Mouse (Mus musculus) left cerebral cortex, adult 8-10 months (tissue): ENCODE data around the gene AU040320. TPM values are rescaled to one million over a fixed set of nuclear protein-coding genes. Genes with fewer than 3 reads are reported as not detected.

ENCODE experiments used
- DNase-seq, 2 experiments: peaks; one replicate each; pipeline ENCODE4 v3.0.0; 2022; ENCODE audit warnings: low spot score in 2 of 2
- total RNA-seq, 4 experiments: library from RNA; stranded (reverse); gene quantifications; 2 replicates each; pipeline ENCODE4 v1.2.4; 2022

Gene AU040320
- total RNA-seq = 10 to 100 TPM; 62.6 to 66.9 (median 65.0) TPM

DNA sequence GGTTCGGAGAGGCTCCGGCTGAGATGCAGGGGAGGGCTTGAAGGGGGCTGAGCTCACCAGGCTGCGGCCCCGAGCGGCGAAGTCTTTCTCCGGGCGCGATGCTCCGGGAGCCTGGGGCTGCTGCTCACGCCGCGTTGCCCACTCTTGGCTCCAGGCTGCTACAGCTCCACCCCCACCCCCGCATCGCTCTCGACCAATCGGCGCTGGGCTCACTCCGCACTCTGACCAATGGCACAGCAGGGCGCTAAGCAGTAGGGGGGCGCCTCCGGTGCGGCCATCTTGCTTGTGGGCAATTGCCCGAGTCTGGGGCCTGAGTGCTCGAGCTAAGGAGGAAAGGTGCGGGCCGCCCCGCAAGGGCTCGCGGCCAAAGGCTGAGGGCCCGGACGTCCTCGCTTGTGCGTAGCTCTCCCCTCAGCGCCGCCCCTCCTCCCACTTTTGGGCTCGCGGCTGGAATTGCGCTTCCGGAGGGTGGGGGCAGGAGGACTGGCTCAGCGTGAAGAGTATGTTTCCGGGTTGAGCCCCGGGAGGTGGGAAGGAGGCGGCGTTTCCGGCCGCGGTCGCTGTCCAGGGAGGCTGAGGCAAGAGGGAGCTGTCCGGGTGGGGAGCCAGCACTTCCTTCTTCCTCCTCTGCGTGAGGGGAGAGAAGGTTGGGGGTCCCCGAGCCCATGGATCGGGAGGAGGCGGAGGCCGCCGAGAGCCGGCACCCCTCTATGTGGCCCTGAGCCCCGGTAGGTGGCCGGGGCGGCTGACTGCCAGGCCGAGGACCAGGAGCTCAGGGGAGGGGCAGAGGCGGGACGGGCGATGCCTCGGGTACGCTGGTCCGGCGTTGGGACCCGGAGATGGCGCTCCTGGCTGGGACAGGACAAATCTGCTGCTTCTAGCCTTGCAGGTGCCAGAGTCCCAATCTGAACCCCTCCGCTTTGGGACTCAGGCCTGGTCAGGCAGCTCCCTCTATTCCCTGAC is at the start of gene AU040320, which contains the start of gene Ncdn:
Gene AU040320, plus strand, starts transcription at position 277 of the 963 bp plus-strand sequence.
Gene Ncdn, minus strand, starts transcription at position 171 of the 963 bp plus-strand sequence.
- DNase-seq = peak; percentile 96 to 98

- DNase-seq = no peak
Measured at GRCm38 (mm10) chr4:126706630-126707438, 46.5 kb upstream of the AU040320 start.

DNA sequence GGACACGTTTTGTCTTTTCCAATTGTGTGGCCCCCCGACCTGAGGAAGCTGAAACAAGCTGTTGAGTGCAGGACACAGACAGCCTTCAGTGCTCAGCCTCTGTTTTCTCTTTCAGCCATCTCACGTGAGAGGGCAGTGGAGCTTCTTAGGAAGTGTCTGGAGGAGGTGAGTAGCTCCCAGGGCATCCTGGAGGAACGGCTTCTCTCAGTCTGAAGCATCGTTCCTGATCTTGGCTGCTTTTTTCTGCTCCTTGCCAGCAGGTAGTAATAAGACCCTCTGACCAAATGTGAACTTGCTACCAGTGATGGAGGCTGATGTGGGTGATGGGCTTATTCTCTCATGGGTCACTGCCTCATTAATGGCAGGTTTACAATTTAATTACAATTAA is 45.9 kb upstream of the AU040320 start:
- DNase-seq = no peak

DNA sequence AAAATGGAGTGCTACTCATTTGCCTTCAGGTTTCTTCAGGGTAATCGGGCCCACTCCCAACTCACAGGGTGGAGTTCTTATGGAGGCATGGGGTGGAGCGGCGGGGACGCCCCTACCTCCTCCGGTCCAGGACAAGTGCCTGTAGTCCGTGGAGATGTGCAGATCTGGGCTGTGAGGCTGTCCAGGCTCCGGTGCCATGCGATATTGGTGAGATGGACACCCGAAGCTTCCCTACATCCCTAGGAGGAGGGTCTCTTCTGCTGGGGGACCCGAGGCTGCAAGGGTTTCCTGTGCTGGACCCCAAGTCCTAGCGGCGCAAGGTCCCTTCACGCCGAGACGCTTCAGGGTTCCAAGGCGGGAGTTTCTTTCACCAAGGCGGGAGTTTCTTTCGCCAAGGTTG is 21.2 kb upstream of the AU040320 start:
- DNase-seq = no peak

- DNase-seq = no peak
Measured at GRCm38 (mm10) chr4:126732531-126733380, 20.6 kb upstream of the AU040320 start.

DNA sequence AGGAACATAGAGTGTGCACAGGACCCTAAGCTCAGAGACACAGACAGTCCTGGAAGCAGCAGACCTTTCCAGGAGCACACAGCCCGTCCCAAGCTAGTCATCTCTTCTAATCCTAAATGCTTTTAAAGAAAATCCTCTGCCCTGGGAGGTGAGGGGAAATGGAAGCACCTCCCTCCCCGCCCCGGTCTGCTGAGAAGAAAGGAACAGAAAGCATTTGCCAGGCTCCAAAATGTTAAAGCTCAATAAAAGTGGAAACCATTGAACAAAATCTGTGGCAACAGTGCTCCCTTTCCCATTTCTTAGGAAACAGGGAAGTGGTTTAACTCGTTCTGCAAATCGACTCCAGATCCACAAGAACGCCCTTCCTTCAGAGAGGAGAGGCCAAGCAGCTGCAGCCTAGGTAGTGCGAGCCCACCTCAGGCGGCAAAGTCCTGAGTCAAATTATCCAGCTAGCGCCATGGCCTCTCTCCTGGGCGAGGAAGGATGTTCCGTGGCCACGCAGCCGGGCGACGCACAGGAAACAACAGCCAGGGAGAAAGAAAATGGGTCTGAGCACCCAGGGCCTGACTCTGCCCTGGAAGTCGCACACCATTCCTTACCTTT is 19.2 kb upstream of the AU040320 start:
- no peak for DNase-seq

DNA sequence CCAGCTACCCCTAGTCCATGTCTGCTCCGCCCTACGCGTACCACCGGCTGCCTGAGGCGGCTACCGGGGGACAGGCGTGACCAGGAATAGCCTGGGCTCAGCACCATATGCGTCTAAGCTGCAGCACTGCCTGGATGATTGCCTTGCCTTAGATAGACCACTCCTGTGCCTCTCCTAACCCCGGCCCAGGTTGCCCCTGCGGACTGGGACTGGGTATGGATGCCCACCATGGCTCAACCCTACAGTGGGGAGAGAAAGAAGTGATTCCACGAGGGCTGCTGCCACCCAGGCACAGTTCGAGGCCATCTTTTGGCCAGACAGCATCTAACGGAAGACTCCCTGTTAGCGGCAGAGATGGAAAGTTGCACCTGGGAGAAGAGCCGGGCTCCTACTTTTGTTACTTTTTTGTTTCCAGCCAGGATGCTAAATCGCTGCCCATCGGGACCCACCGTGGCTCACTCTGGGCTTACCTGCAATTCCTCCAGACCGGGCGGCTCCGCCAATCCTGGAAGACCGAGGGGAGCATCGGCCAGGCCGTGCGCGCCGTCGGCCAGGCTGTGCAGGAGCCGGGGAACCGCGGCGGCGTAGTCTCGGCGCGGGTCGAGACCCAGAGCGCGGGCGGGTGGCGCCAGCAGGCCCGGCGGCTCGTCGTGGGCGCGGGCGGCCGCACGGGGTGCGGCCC is 18.5 kb upstream of the AU040320 start:
- no peak for DNase-seq

DNA sequence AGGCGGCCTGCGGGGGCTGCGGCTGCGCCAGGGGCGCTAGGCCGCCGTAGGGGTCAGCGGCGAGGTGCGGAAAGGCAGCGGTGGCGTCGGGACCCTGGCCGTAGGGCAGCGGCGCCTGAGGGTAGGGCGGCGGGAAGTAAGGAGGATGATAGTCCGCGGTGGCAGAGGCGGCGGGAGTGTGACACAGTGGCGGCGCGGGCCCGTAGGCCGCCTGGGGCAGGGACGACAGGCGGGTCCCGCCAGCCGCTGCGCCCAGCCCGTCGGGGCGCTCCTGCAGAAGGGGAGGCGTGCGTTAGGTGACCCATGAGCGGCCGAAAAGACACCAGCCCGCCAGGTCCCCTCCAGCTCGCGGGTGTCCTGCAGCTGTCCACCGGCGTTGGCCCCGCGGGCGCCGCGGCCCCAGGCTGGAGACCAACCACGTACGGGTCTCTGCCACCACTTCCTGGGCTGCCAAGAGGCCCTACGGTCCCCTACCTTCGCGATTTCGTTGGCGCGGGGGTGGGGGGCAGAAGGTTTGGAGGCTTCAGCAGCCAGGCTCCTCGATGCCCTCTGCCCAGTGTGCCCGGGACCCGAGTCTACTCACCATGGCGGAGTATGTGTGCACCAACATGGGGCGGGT is 17.9 kb upstream of the AU040320 start:
- no peak for DNase-seq

- DNase-seq = no peak
Measured at GRCm38 (mm10) chr4:126736001-126736414, 17.3 kb upstream of the AU040320 start, which contains the start of gene Tfap2e. TSS of gene Tfap2e (minus strand) at chr4:126736240.

DNA sequence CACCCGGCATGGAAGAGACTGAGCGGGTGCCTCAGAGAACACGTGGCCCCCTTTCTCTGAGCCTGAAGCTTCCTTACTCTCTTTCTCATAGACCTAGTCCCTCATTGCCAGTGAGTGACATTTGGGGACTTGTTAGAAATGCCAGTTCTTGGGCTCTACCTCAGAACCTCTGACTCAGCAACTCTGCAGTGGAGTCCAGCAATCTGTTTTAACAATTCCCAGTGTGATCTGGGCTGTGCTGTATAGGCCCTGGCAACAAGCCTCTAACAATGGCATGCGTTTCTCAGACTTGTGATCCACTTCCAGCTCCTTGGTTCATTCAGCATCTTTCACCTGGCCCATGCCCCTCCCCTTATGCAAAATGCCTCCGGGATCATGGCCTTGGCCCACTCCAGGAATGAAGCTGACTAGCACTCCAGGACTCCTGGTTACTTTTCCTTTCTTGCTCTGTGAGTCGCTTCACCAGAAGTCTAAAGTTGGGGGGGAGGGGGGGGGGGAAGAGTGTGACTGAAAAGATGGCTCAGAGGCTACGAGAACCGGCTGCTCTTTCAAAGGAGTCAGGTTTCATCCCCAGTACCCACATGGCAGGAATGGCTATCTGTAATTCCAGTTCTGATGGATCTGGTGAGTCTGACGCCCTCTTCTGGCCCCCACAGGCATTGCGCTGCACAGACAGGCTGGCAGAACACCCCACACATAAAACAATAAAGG is 13.2 kb upstream of the AU040320 start:
- DNase-seq = no peak

DNA sequence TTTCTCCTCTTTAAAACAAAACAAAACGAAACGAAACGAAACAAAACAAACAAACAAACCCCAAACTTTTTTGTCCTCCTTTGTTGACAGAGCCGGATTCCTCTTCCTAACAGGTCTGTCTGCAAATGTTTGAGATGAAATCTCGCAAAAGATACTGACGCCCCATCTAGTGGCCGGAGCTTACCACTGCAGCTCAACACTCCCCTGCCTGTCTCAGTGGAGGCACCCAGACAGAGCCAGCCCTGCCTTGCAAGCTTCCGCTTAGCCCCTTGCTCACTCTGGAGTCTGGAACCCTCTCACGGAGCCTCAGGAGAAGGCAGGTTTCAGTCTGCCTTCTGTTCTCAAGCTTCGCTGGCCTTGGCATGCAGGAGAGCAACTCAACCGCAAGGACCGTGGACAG is 11.9 kb upstream of the AU040320 start:
- DNase-seq = peak; percentile 56 to 76

DNA sequence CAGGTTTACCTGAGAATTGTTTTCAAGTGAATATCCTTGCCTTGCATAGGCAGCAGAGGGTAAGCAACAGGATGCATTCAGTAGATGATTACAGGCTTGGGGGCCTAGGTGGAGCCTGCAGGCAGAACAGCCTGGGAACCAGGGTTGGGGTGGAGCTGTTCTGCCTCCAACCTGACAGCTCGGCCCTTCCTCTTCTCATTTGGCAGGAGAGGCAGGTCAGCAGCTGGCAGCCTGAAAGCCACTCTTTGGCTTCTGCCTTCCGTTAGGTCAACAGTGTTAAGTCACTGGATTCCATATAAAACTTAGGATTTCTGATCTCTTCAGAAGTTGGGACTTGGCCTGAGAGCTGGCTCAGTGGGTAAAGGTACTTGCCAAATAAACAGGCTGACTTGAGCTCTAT is 10.4 kb upstream of the AU040320 start:
- DNase-seq = no peak

DNA sequence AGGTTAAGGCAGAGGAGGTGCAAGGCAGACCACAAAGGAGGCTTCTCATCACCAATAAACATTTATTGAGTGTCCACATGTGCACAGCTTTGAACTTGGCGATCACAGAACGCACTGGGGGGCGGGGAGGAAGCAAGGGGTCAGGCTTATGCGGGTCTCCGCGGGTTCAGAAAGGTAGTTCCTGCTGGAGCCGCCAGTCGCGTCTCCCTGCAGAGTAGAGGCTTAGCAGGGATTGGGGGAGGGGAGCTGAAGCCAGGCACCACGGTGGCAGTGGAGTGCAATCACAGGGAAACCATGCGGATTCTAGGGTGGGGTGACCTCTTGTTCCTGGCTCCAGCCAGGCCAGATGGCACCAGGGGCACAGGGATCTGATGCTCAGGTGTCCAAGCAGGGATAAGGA is 9.6 kb upstream of the AU040320 start:
- no peak for DNase-seq

- DNase-seq = no peak
Measured at GRCm38 (mm10) chr4:126744831-126745230, 8.5 kb upstream of the AU040320 start.

DNA sequence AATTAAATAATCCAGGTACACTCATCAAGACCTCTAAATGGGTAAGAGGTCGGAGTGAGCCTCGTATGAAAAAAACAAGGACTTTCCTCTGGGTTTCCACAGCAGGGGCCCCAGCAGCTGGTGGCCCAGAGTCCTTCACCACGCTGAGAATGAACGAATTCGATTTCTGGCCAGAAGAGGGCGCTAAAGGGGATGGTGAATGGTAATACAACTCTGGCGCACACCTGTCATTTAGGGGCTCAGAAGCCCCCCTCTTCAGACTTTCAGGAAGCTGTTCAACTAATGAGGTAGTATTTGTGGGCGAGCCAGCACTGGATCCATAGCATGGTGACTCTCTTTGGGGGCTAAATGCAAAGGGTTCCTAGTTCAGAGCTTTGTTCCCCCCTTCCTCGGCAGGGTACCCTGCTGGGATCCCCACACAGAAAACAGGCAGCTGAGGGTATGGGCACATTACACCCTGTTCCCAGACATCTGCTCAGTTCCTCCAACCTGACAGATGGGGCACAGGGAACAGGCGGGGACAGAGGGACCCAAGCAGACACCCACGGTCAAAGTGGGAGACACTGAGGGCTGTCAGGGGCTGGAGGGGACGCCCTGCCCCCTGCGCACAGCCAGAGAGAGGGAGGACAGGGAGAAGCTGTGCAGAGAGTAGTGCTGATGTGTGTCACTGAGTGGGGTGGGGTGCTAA is 7.7 kb upstream of the AU040320 start:
- peak in 1 of 2 experiments; percentile 56 for DNase-seq

- DNase-seq = no peak
Measured at GRCm38 (mm10) chr4:126746194-126746840, 7.0 kb upstream of the AU040320 start.

GRCm38 (mm10) chr4:126748381-126748780 is 5.0 kb upstream of the AU040320 start:
- DNase-seq = no peak

DNA sequence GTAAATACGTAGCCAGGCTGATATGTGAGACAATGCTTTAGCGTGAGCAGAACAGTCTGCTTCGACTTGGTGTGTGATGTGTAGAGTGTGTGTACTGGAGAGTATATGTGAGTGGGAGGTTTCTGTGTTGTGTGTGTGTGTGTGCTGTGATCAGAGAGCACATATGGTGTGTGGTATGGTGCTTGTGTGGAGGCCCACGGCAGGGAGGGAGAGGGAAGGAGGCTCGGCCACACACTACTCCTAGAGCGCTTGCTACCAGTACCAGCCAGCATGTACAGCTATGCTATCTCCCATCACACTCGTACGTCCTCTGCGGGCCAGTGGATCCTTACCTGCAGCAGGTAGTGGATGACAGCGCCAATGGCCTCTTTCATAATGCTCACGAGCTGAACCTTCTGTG is 3.8 kb upstream of the AU040320 start:
- DNase-seq = peak in 1 of 2 experiments; percentile 73
